Comparison of ENCODE assay signal across 6 mouse cellular contexts in genomic region chr6:52669878-52670277, GRCm38 (mm10). TPM values are rescaled to one million over a fixed set of nuclear protein-coding genes. Genes with fewer than 3 reads are reported as not detected.
DNase-seq lines count a peak whose midpoint lies in the region; ATAC-seq and TF ChIP-seq lines count a peak whose summit lies in the region.
"Not testable (repeated sequence)": the region's sequence is repeated elsewhere in the genome, so short reads cannot be mapped to it uniquely, and the experiment has no call there.

No protein-coding gene starts in this region.

- not testable (repeated sequence) for H3K79me2 ChIP-seq in CH12.LX (replicated peaks; ENCODE audit: control insufficient read depth, extremely low read depth, insufficient read depth, poor library complexity, severe bottlenecking)

- H3K4me1 ChIP-seq in CH12.LX (ENCODE audit: control insufficient read depth in 1 of 2, insufficient read depth in 2 of 2): peaks cover 0 to 12% of the 10 kb centered on the region in 2 experiments; a peak in 2 of 4 replicates
- not testable (repeated sequence) for H3K4me1 ChIP-seq in kidney, postnatal 0 days (replicated peaks; ENCODE audit: insufficient read depth, low read length); liver, embryonic 14.5 days (replicated peaks; ENCODE audit: control insufficient read depth in 2 of 2, insufficient read depth in 2 of 2, low read length in 1 of 2)

- peak; percentile 11 for DNase-seq in CH12.LX (ENCODE audit: extremely low read depth)
- peak; percentile 3 for DNase-seq in R1 (ENCODE audit: low read depth, low spot score)
- peak; percentile 49 for DNase-seq in heart, adult 11 months
- not testable (repeated sequence) for DNase-seq in kidney, postnatal 0 days (ENCODE audit: low spot score); liver, embryonic 14.5 days (ENCODE audit: low read depth in 3 of 3, low spot score in 3 of 3)
- peak; percentile 28 for DNase-seq in splenic B cell, adult 2 months (ENCODE audit: low read depth, low spot score)

- TF ChIP-seq RAD21 in CH12.LX (IDR thresholded peaks at IDR 0.05; ENCODE audit: low read depth, low read length): peak; percentile 25

- not testable (repeated sequence) for H3K4me3 ChIP-seq in CH12.LX (replicated peaks in 1 of 3; ENCODE audit: low read depth in 2 of 3, low read length in 2 of 3, poor library complexity in 1 of 3); kidney, postnatal 0 days (replicated peaks; ENCODE audit: low read depth, low read length); liver, embryonic 14.5 days (ENCODE audit: insufficient read depth in 1 of 2, low read depth in 2 of 2, low read length in 2 of 2)

- TF ChIP-seq EP300 in CH12.LX (IDR thresholded peaks at IDR 0.05; ENCODE audit: low read length); liver, embryonic 14.5 days (IDR thresholded peaks at IDR 0.05; ENCODE audit: low read depth): not testable (repeated sequence)

- not testable (repeated sequence) for ATAC-seq in kidney, postnatal 0 days (replicated peaks; ENCODE audit: low FRiP score, low read depth); liver, embryonic 14.5 days (ENCODE audit: insufficient read depth)

- H3K27ac ChIP-seq in CH12.LX (ENCODE audit: insufficient read depth, low read depth); kidney, postnatal 0 days; liver, embryonic 14.5 days: not testable (repeated sequence)

- in situ Hi-C loops in CH12.LX (cut with MboI; ENCODE audit: low pct_ligation_motif_present, low pct_unique_long_range_greater_than_20kb, low sequenced_read_pairs): loop anchor here (10.0 kb wide), 2 partner anchors 55 to 245 kb away; no protein-coding TSS in a partner anchor

- 42% methylated on average over 2 of the region's 2 CpGs for WGBS in kidney, postnatal 0 days
- 28% methylated on average over 2 of the region's 2 CpGs for WGBS in liver, embryonic 14.5 days (ENCODE audit: insufficient replicate concordance)

- not testable (repeated sequence) for H3K4me2 ChIP-seq in CH12.LX (ENCODE audit: insufficient read depth, low read depth, poor library complexity, severe bottlenecking); kidney, postnatal 0 days (ENCODE audit: low read length); liver, embryonic 14.5 days (ENCODE audit: low read depth)

- not testable (repeated sequence) for H3K9ac ChIP-seq in CH12.LX (ENCODE audit: insufficient read depth, low read depth); kidney, postnatal 0 days (ENCODE audit: low read depth, low read length); liver, embryonic 14.5 days (replicated peaks)

- TF ChIP-seq CTCF in CH12.LX (conservative IDR thresholded peaks at IDR 0.05 in 1 of 2, IDR thresholded peaks at IDR 0.05 in 1 of 2; ENCODE audit: low read depth in 2 of 2, low read length in 2 of 2): peak in 1 of 2 experiments; percentile 48; a peak in 2 of 4 replicates
- 0 out of 2 replicates have a peak, but pooled peaks have one; percentile 6 for TF ChIP-seq CTCF in kidney, postnatal 0 days (IDR thresholded peaks at IDR 0.05; ENCODE audit: low read depth)
- peak; percentile 40; the same call in 1 of the 2 replicates for TF ChIP-seq CTCF in liver, embryonic 14.5 days (IDR thresholded peaks at IDR 0.05; ENCODE audit: low read depth)

- H3K9me3 ChIP-seq in CH12.LX (replicated peaks; ENCODE audit: low read length); kidney, postnatal 0 days (replicated peaks; ENCODE audit: low read length); liver, embryonic 14.5 days (ENCODE audit: control insufficient read depth, low read length): not testable (repeated sequence)

- TF ChIP-seq POLR2A in CH12.LX (IDR thresholded peaks at IDR 0.05; ENCODE audit: low read depth, low read length): not testable (repeated sequence)

- not testable (repeated sequence) for H3K27me3 ChIP-seq in CH12.LX (replicated peaks); kidney, postnatal 0 days (ENCODE audit: insufficient read depth, low read length); liver, embryonic 14.5 days (ENCODE audit: control insufficient read depth, insufficient read depth, low read length); splenic B cell, adult 2 months (ENCODE audit: control insufficient read depth, insufficient read depth, low read length, poor library complexity, severe bottlenecking)

- not testable (repeated sequence) for H3K36me3 ChIP-seq in CH12.LX (replicated peaks in 1 of 2; ENCODE audit: control insufficient read depth in 1 of 2, insufficient read depth in 1 of 2, low read length in 1 of 2); kidney, postnatal 0 days (ENCODE audit: insufficient read depth, low read length); liver, embryonic 14.5 days (replicated peaks; ENCODE audit: control insufficient read depth, insufficient read depth, low read depth); splenic B cell, adult 2 months (ENCODE audit: control insufficient read depth, insufficient read depth, low read length, poor library complexity, severe bottlenecking)

- dilution Hi-C loops in CH12.LX (cut with MboI; ENCODE audit: extremely low pct_ligation_motif_present, extremely low pct_unique_long_range_greater_than_20kb, low sequenced_read_pairs): not testable (repeated sequence)

TF ChIP-seq in CH12.LX, 34 proteins besides CTCF, POLR2A, EP300 and RAD21:
- TF ChIP-seq SMC3 (IDR thresholded peaks at IDR 0.05; ENCODE audit: low read depth, low read length): peak; percentile 21; the same call in 1 of the 2 replicates

RNA-seq across cellular contexts. Expression of gene Hibadh, which starts 29.7 kb away (rescaled TPM):
- total RNA-seq in CH12.LX (2012; rRNA removed): 32.7 and 38.6 TPM in 2 replicates
- total RNA-seq in CH12.LX (2014; rRNA removed): 60.4 and 62.7 TPM in 2 replicates
- polyA plus RNA-seq in CH12.LX (2012; ENCODE audit: insufficient read length, low read depth): 43.4 and 44.4 TPM in 2 replicates
- polyA plus RNA-seq in kidney, postnatal 0 days (2015; fragmentation: Nextera tagmentation; extraction: Ambion mirVana): 217 and 218 TPM in 2 replicates
- 18.5 and 26.6 TPM in 2 replicates for polyA plus RNA-seq in liver, embryonic 14.5 days (2012; rRNA removed)
- polyA plus RNA-seq in liver, embryonic 14.5 days (2014; fragmentation: Nextera tagmentation; extraction: Ambion mirVana): 41.7 and 42.5 TPM in 2 replicates

RNA-seq across cellular contexts. Expression of gene Tax1bp1, which starts 43.7 kb away (rescaled TPM):
- total RNA-seq in CH12.LX (2012; rRNA removed) (42.2 and 42.9 TPM in 2 replicates), CH12.LX (2014; rRNA removed) (61.6 and 68.3 TPM in 2 replicates)
- 61.7 and 62.6 TPM in 2 replicates for polyA plus RNA-seq in CH12.LX (2012; ENCODE audit: insufficient read length, low read depth)
- 188 and 189 TPM in 2 replicates for polyA plus RNA-seq in kidney, postnatal 0 days (2015; fragmentation: Nextera tagmentation; extraction: Ambion mirVana)
- 18.0 and 32.3 TPM in 2 replicates for polyA plus RNA-seq in liver, embryonic 14.5 days (2012; rRNA removed)
- polyA plus RNA-seq in liver, embryonic 14.5 days (2014; fragmentation: Nextera tagmentation; extraction: Ambion mirVana): 98.9 and 102 TPM in 2 replicates
